Mouse (Mus musculus): ENCODE results near the gene Atp5g1. TPM values are rescaled to one million over a fixed set of nuclear protein-coding genes. Genes with fewer than 3 reads are reported as not detected.

Gene Atp5g1
- polyA plus RNA-seq, 1 experiment from 2014 or later, result 1,502 TPM

Other genes with a start within 250 kb of the Atp5g1 start
- gene Gngt2, start 238.5 kb downstream of the Atp5g1 start, polyA plus RNA-seq (2015; fragmentation: Nextera tagmentation; extraction: Ambion mirVana), result 36.6 and 41.4 TPM in 2 replicates
- gene Abi3, start 233.2 kb downstream of the Atp5g1 start, polyA plus RNA-seq (2015; fragmentation: Nextera tagmentation; extraction: Ambion mirVana), result 17.0 and 17.3 TPM in 2 replicates
- gene B4galnt2, start 160.8 kb downstream of the Atp5g1 start, polyA plus RNA-seq (2015; fragmentation: Nextera tagmentation; extraction: Ambion mirVana), result 0.21 TPM in 1 of 2 replicates, not detected in the other
- 39.3 and 42.0 TPM in 2 replicates for gene Igf2bp1, start 69.7 kb downstream of the Atp5g1 start, polyA plus RNA-seq (2015; fragmentation: Nextera tagmentation; extraction: Ambion mirVana)
- gene Gip, start 51.1 kb downstream of the Atp5g1 start, polyA plus RNA-seq (2015; fragmentation: Nextera tagmentation; extraction: Ambion mirVana), result not detected in 2 replicates
- 68.3 and 74.7 TPM in 2 replicates for gene Snf8, start 40.8 kb downstream of the Atp5g1 start, polyA plus RNA-seq (2015; fragmentation: Nextera tagmentation; extraction: Ambion mirVana)
- 31.5 and 33.1 TPM in 2 replicates for gene Ube2z, start 10.3 kb downstream of the Atp5g1 start, polyA plus RNA-seq (2015; fragmentation: Nextera tagmentation; extraction: Ambion mirVana)
- not detected in 2 replicates for gene Calcoco2, start 36.3 kb upstream of the Atp5g1 start, polyA plus RNA-seq (2015; fragmentation: Nextera tagmentation; extraction: Ambion mirVana)
- not detected in 2 replicates for gene Ttll6, start 58.1 kb upstream of the Atp5g1 start, polyA plus RNA-seq (2015; fragmentation: Nextera tagmentation; extraction: Ambion mirVana)
- not detected in 2 replicates for gene Hoxb13, start 118.6 kb upstream of the Atp5g1 start, polyA plus RNA-seq (2015; fragmentation: Nextera tagmentation; extraction: Ambion mirVana)
- gene Hoxb9, start 195.8 kb upstream of the Atp5g1 start, polyA plus RNA-seq (2015; fragmentation: Nextera tagmentation; extraction: Ambion mirVana), result 0.06 TPM in 1 of 2 replicates, not detected in the other
- not detected in 2 replicates for gene Hoxb8, start 206.2 kb upstream of the Atp5g1 start, polyA plus RNA-seq (2015; fragmentation: Nextera tagmentation; extraction: Ambion mirVana)
- gene Hoxb7, start 211.0 kb upstream of the Atp5g1 start, polyA plus RNA-seq (2015; fragmentation: Nextera tagmentation; extraction: Ambion mirVana), result 0.11 and 0.25 TPM in 2 replicates
- 1.4 and 2.0 TPM in 2 replicates for gene Hoxb6, start 216.8 kb upstream of the Atp5g1 start, polyA plus RNA-seq (2015; fragmentation: Nextera tagmentation; extraction: Ambion mirVana)
- 3.8 and 5.5 TPM in 2 replicates for gene Hoxb5, start 227.7 kb upstream of the Atp5g1 start, polyA plus RNA-seq (2015; fragmentation: Nextera tagmentation; extraction: Ambion mirVana)
- 0.43 and 0.59 TPM in 2 replicates for gene Hoxb4, start 242.6 kb upstream of the Atp5g1 start, polyA plus RNA-seq (2015; fragmentation: Nextera tagmentation; extraction: Ambion mirVana)
- gene Hoxb3, start 247.7 kb upstream of the Atp5g1 start, polyA plus RNA-seq (2015; fragmentation: Nextera tagmentation; extraction: Ambion mirVana), result 0.31 and 1.1 TPM in 2 replicates

Measured in heart, embryonic 13.5 days (tissue).